Mouse (Mus musculus): ENCODE measurements around the gene Hap1.
"Not testable (repeated sequence)": the region's sequence is repeated elsewhere in the genome, so short reads cannot be mapped to it uniquely, and the experiment has no call there.

DNA sequence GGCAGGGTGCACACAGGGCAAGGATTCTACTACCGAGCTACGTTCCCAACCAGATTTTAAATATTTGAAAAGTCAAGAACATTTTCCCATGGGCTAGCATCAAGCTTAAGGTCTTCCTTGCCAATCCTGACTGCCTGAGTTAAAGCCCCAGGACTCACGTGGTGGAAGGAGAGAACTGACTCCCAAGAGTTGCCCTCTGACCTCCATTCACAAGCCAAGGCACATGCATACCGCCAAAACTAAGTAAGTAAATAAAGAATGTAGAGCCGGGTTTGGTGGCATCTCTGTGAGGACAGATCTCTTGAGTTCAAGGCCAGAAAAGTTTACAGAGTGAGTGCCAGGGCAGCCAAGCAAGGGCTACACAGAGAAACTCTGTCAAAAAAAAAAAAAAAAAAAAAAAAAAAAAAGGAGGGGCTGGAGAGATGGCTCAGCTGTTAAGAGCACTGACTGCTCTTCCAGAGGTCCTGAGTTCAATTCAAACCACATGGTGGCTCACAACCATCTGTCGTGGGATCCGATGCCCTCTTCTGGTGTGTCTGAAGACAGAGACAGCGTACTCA, 25.0 kb downstream of the Hap1 start:
- TF ChIP-seq EP300 (IDR thresholded peaks at IDR 0.05; ENCODE audit: insufficient read depth, low read depth, low read length); CTCF (IDR thresholded peaks at IDR 0.05); POLR2A (IDR thresholded peaks at IDR 0.05; ENCODE audit: insufficient read depth, low read depth, low read length): not testable (repeated sequence)
